Mouse (Mus musculus): Measurements from ENCODE around the gene Ptprd. TPM values are rescaled to one million over a fixed set of nuclear protein-coding genes. Genes with fewer than 3 reads are reported as not detected.

Gene Ptprd
- polyA plus RNA-seq, 1 experiment from 2014 or later: 145 TPM

- no peak overlapping the region for H3K27ac ChIP-seq (ENCODE audit: low read depth, low read length)
- no peak overlapping the region for H3K4me3 ChIP-seq (ENCODE audit: low read depth, low read length)
- no peaks in the 10 kb centered on the region for H3K27me3 ChIP-seq (ENCODE audit: control insufficient read depth, insufficient read depth, low read length)
- H3K4me2 ChIP-seq (ENCODE audit: low read depth, low read length): no peak overlapping the region
- H3K4me1 ChIP-seq (ENCODE audit: control insufficient read depth, insufficient read depth, low read length): no peaks in the 10 kb centered on the region
- H3K9me3 ChIP-seq (ENCODE audit: control insufficient read depth, low read length): no peaks in the 10 kb centered on the region
- 68% methylated on average over 2 of the region's 2 CpGs for WGBS
- H3K9ac ChIP-seq (replicated peaks; ENCODE audit: low read depth, low read length): no peak overlapping the region
- H3K36me3 ChIP-seq (ENCODE audit: control insufficient read depth, insufficient read depth, low read length): no peaks in the 10 kb centered on the region
- ATAC-seq (ENCODE audit: low read depth): no peak
These were observed 2243.1 kb downstream of the Ptprd start for GRCm38 (mm10) chr4:75968618-75969017.

- ATAC-seq (ENCODE audit: low read depth): no peak
- Histone ChIP-seq H3K9ac (replicated peaks; ENCODE audit: low read depth, low read length) (no peak overlapping the region), H3K9me3 (ENCODE audit: control insufficient read depth, low read length) (no peaks in the 10 kb centered on the region), H3K27ac (ENCODE audit: low read depth, low read length) (no peak overlapping the region), H3K4me1 (ENCODE audit: control insufficient read depth, insufficient read depth, low read length) (no peaks in the 10 kb centered on the region), H3K36me3 (ENCODE audit: control insufficient read depth, insufficient read depth, low read length) (no peaks in the 10 kb centered on the region), H3K27me3 (ENCODE audit: control insufficient read depth, insufficient read depth, low read length) (no peaks in the 10 kb centered on the region), H3K4me3 (ENCODE audit: low read depth, low read length) (no peak overlapping the region), H3K4me2 (ENCODE audit: low read depth, low read length) (no peak overlapping the region)
- WGBS: 84% methylated on average over 3 of the region's 3 CpGs
These were observed 2246.0 kb downstream of the Ptprd start for GRCm38 (mm10) chr4:75965810-75966209.

GRCm38 (mm10) chr4:75962916-75963315 is 2248.8 kb downstream of the Ptprd start:
- H3K9ac ChIP-seq (replicated peaks; ENCODE audit: low read depth, low read length): no peak overlapping the region
- no peak overlapping the region for H3K4me3 ChIP-seq (ENCODE audit: low read depth, low read length)
- no peaks in the 10 kb centered on the region for H3K36me3 ChIP-seq (ENCODE audit: control insufficient read depth, insufficient read depth, low read length)
- no peak overlapping the region for H3K27ac ChIP-seq (ENCODE audit: low read depth, low read length)
- H3K27me3 ChIP-seq (ENCODE audit: control insufficient read depth, insufficient read depth, low read length): no peaks in the 10 kb centered on the region
- ATAC-seq (ENCODE audit: low read depth): no peak
- H3K4me1 ChIP-seq (ENCODE audit: control insufficient read depth, insufficient read depth, low read length): no peaks in the 10 kb centered on the region
- H3K4me2 ChIP-seq (ENCODE audit: low read depth, low read length): no peak overlapping the region
- H3K9me3 ChIP-seq (ENCODE audit: control insufficient read depth, low read length): no peaks in the 10 kb centered on the region
- 77% methylated on average over 2 of the region's 2 CpGs for WGBS

- no peaks in the 10 kb centered on the region for H3K4me1 ChIP-seq (ENCODE audit: control insufficient read depth, insufficient read depth, low read length)
- no peak for ATAC-seq (ENCODE audit: low read depth)
- no peak overlapping the region for H3K27ac ChIP-seq (ENCODE audit: low read depth, low read length)
- no peaks in the 10 kb centered on the region for H3K9me3 ChIP-seq (ENCODE audit: control insufficient read depth, low read length)
- H3K27me3 ChIP-seq (ENCODE audit: control insufficient read depth, insufficient read depth, low read length): no peaks in the 10 kb centered on the region
- H3K36me3 ChIP-seq (ENCODE audit: control insufficient read depth, insufficient read depth, low read length): no peaks in the 10 kb centered on the region
- no peak overlapping the region for H3K4me3 ChIP-seq (ENCODE audit: low read depth, low read length)
- WGBS: 78% methylated on average over 2 of the region's 2 CpGs
- H3K9ac ChIP-seq (replicated peaks; ENCODE audit: low read depth, low read length): no peak overlapping the region
- no peak overlapping the region for H3K4me2 ChIP-seq (ENCODE audit: low read depth, low read length)
These were observed 2249.9 kb downstream of the Ptprd start for GRCm38 (mm10) chr4:75961865-75962264.

GRCm38 (mm10) chr4:75953349-75954060 is 2258.3 kb downstream of the Ptprd start:
- H3K4me1 ChIP-seq (ENCODE audit: control insufficient read depth, insufficient read depth, low read length): no peaks in the 10 kb centered on the region
- WGBS: 80% methylated on average over 6 of the region's 6 CpGs

GRCm38 (mm10) chr4:75950582-75950981 is 2261.2 kb downstream of the Ptprd start:
- no peak overlapping the region for H3K27ac ChIP-seq (ENCODE audit: low read depth, low read length)
- WGBS: 30% methylated on average over 4 of the region's 4 CpGs

More at GRCm38 (mm10) chr4:75953349-75954060, 2258.3 kb downstream of the Ptprd start:
- Histone ChIP-seq H3K9me3 (ENCODE audit: control insufficient read depth, low read length) (no peaks in the 10 kb centered on the region), H3K27ac (ENCODE audit: low read depth, low read length) (no peak overlapping the region), H3K4me2 (ENCODE audit: low read depth, low read length) (no peak overlapping the region), H3K4me3 (ENCODE audit: low read depth, low read length) (no peak overlapping the region), H3K27me3 (ENCODE audit: control insufficient read depth, insufficient read depth, low read length) (no peaks in the 10 kb centered on the region), H3K9ac (replicated peaks; ENCODE audit: low read depth, low read length) (no peak overlapping the region), H3K36me3 (ENCODE audit: control insufficient read depth, insufficient read depth, low read length) (peaks cover 4% of the 10 kb centered on the region; the same call in 1 of the 2 replicates)
- no peak for ATAC-seq (ENCODE audit: low read depth)

GRCm38 (mm10) chr4:75894871-75895270 is 2316.9 kb downstream of the Ptprd start:
- Histone ChIP-seq H3K9ac (replicated peaks; ENCODE audit: low read depth, low read length) (no peak overlapping the region), H3K4me1 (ENCODE audit: control insufficient read depth, insufficient read depth, low read length) (no peaks in the 10 kb centered on the region), H3K27ac (ENCODE audit: low read depth, low read length) (no peak overlapping the region), H3K4me3 (ENCODE audit: low read depth, low read length) (no peak overlapping the region), H3K27me3 (ENCODE audit: control insufficient read depth, insufficient read depth, low read length) (no peaks in the 10 kb centered on the region), H3K9me3 (ENCODE audit: control insufficient read depth, low read length) (no peaks in the 10 kb centered on the region), H3K4me2 (ENCODE audit: low read depth, low read length) (no peak overlapping the region), H3K36me3 (ENCODE audit: control insufficient read depth, insufficient read depth, low read length) (no peaks in the 10 kb centered on the region)
- no peak; the same call in 1 of the 2 replicates for ATAC-seq (ENCODE audit: low read depth)
- WGBS: 36% methylated on average over 4 of the region's 4 CpGs

More at GRCm38 (mm10) chr4:75950582-75950981, 2261.2 kb downstream of the Ptprd start:
- Histone ChIP-seq H3K36me3 (ENCODE audit: control insufficient read depth, insufficient read depth, low read length) (peaks cover 7% of the 10 kb centered on the region; the same call in 1 of the 2 replicates), H3K4me2 (ENCODE audit: low read depth, low read length) (no peak overlapping the region), H3K9ac (replicated peaks; ENCODE audit: low read depth, low read length) (no peak overlapping the region), H3K27me3 (ENCODE audit: control insufficient read depth, insufficient read depth, low read length) (no peaks in the 10 kb centered on the region), H3K4me3 (ENCODE audit: low read depth, low read length) (no peak overlapping the region), H3K9me3 (ENCODE audit: control insufficient read depth, low read length) (no peaks in the 10 kb centered on the region), H3K4me1 (ENCODE audit: control insufficient read depth, insufficient read depth, low read length) (no peaks in the 10 kb centered on the region)
- peak; percentile 56; the same call in 1 of the 2 replicates for ATAC-seq (ENCODE audit: low read depth)

Small RNA genes lying within 50 kb of the gene (microRNA-seq; reads per million reads assigned to microRNA genes)
- not detected for gene Gm23159

All from neural tube, embryonic 14.5 days (tissue).